Mouse (Mus musculus): Measurements from ENCODE around the gene Hhat. TPM values are rescaled to one million over a fixed set of nuclear protein-coding genes. Genes with fewer than 3 reads are reported as not detected.

Hhat gene
- total and polyA plus RNA-seq, 2 experiments from 2014 or later, result 4.0 to 13.2 TPM

DNA sequence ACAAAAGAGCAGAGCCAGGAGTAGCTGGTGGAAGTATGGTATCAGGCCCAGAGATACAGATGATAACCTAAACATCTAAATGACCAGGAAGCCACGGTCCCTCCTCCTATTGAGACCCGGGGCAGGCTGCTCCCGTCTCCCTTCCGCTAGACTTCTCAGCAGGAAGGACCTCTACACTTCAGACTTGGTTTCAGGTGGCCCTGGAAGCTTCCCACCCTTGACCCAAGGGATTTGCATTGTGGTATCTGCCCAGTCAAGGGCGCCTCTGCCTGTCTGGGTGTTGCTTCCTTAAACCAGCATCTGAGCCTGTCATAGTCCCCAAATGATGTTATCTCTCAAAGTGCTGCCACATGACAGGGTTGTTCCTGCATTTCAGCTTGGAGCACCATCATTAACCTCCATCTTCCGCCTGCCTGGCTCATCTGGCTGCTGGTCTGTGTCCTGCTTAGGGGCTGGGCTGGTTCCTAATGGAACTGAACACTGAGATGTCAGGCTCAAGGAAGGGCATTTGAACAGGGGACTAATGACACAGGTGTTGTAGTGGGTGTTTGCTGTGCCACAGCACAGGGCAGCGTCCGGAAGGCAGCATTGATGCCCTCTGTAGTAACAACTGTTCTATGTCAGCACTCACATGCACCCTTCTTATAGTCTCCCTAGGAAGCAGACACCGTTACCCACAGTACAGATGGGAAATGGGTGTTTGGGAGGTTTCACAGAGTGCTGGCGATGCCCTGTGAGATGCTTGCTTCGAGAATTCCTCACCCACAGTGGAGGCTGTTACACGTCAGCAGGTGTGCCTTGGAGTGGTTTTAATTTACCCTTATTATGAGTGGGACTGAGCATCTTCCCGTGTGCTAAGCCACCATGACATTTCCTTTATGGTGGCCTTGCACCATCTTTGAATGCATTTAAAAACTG is 280.9 kb downstream of the Hhat start:
- Histone ChIP-seq H3K9ac (replicated peaks; ENCODE audit: low read depth, low read length) (no peak overlapping the region), H3K27ac (ENCODE audit: low read depth) (no peak overlapping the region), H3K36me3 (replicated peaks; ENCODE audit: control insufficient read depth, insufficient read depth, low read length) (no peaks in the 10 kb centered on the region), H3K9me3 (replicated peaks; ENCODE audit: control insufficient read depth, low read length) (no peaks in the 10 kb centered on the region), H3K27me3 (ENCODE audit: control insufficient read depth, insufficient read depth, low read length) (no peaks in the 10 kb centered on the region), H3K4me2 (ENCODE audit: low read depth, low read length) (no peak overlapping the region), H3K4me1 (ENCODE audit: control insufficient read depth, insufficient read depth) (no peaks in the 10 kb centered on the region), H3K4me3 (ENCODE audit: low read depth, low read length) (no peak overlapping the region)
- DNase-seq (ENCODE audit: low spot score), result no peak
- no peak for ATAC-seq (ENCODE audit: insufficient read depth, low read depth)
- TF ChIP-seq EP300 (IDR thresholded peaks at IDR 0.05; ENCODE audit: low read depth) (no peak), CTCF (IDR thresholded peaks at IDR 0.05; ENCODE audit: low read depth) (no peak)
- 63% methylated on average over 13 of the region's 13 CpGs for WGBS

DNA sequence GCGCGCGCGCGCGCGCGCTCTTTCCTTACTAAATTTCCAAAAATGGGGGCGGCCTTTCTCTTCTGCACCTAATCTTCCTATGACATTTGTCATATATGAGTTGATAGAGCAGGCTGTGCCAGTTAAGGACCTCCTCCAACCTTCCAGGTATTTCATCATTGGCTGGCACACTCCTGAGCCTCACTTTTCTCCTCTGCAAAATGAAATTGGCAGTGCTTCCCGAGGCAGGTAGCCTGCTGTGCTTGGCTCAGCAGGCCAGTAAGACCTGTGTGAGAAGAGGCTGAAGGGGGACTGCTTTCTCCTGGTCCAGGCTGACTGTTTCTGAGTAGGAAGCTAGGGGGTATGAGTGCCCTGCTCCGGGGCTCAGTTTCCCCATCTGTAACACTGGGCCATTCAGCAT is 283.5 kb downstream of the Hhat start:
- no peak overlapping the region for H3K4me2 ChIP-seq (ENCODE audit: low read depth, low read length)
- H3K36me3 ChIP-seq (replicated peaks; ENCODE audit: control insufficient read depth, insufficient read depth, low read length), result no peaks in the 10 kb centered on the region
- no peaks in the 10 kb centered on the region for H3K4me1 ChIP-seq (ENCODE audit: control insufficient read depth, insufficient read depth)
- DNase-seq (ENCODE audit: low spot score), result no peak
- TF ChIP-seq CTCF (IDR thresholded peaks at IDR 0.05; ENCODE audit: low read depth), result no peak
- 93% methylated on average over 11 of the region's 11 CpGs for WGBS
- H3K4me3 ChIP-seq (ENCODE audit: low read depth, low read length), result no peak overlapping the region
- H3K9ac ChIP-seq (replicated peaks; ENCODE audit: low read depth, low read length), result no peak overlapping the region
- ATAC-seq (ENCODE audit: insufficient read depth, low read depth), result no peak
- no peaks in the 10 kb centered on the region for H3K9me3 ChIP-seq (replicated peaks; ENCODE audit: control insufficient read depth, low read length)
- H3K27me3 ChIP-seq (ENCODE audit: control insufficient read depth, insufficient read depth, low read length), result no peaks in the 10 kb centered on the region
- no peak overlapping the region for H3K27ac ChIP-seq (ENCODE audit: low read depth)

DNA sequence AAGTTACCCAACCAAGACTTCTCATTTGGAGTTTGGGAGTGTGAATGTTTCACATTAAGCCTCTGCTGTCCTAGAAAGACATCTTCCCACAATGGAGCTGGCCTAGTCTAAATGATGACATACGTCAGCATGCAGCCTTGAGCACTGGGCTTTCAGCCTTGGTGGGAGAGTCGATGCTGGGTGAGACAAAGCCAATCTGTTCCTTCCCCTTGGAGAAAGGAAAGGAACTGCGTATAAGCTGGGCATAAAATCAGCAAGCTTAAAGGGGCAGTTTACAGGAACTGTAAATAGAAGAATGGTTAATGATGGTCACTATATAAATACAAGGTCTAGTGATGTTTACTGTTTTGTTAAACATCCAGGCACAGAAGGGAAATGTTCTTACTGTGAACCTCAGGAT is 286.0 kb downstream of the Hhat start:
- ATAC-seq (ENCODE audit: insufficient read depth, low read depth) (no peak), DNase-seq (ENCODE audit: low spot score) (no peak)
- Histone ChIP-seq H3K9me3 (replicated peaks; ENCODE audit: control insufficient read depth, low read length) (no peaks in the 10 kb centered on the region), H3K4me3 (ENCODE audit: low read depth, low read length) (no peak overlapping the region), H3K27me3 (ENCODE audit: control insufficient read depth, insufficient read depth, low read length) (no peaks in the 10 kb centered on the region), H3K9ac (replicated peaks; ENCODE audit: low read depth, low read length) (no peak overlapping the region), H3K4me2 (ENCODE audit: low read depth, low read length) (no peak overlapping the region), H3K36me3 (replicated peaks; ENCODE audit: control insufficient read depth, insufficient read depth, low read length) (no peaks in the 10 kb centered on the region), H3K4me1 (ENCODE audit: control insufficient read depth, insufficient read depth) (no peaks in the 10 kb centered on the region), H3K27ac (ENCODE audit: low read depth) (no peak overlapping the region)
- WGBS, result 53% methylated on average over 3 of the region's 3 CpGs
- no peak for TF ChIP-seq EP300 (IDR thresholded peaks at IDR 0.05; ENCODE audit: low read depth)
- TF ChIP-seq CTCF (IDR thresholded peaks at IDR 0.05; ENCODE audit: low read depth), result no peak

DNA sequence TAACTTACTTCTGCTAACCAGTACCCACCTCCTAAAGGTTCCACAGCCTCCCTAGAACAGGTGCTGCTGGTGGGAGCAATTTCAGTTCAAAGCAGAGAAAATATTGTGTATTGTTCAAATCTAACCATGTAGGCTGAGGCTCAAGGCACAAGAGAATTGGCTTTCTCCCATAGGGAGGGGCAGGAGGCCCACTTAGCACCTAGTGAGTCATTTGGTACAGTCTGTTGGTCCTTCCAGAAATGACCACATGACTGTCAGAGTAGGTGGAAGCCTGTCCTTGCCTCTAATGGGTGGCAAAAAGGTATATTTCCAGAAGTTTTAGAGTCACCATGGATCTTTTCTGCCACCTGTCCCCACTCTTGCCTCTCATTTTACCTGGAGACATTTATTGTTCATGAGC is 289.6 kb downstream of the Hhat start:
- no peak overlapping the region for H3K4me3 ChIP-seq (ENCODE audit: low read depth, low read length)
- DNase-seq (ENCODE audit: low spot score) (no peak), ATAC-seq (ENCODE audit: insufficient read depth, low read depth) (no peak)
- H3K4me1 ChIP-seq (ENCODE audit: control insufficient read depth, insufficient read depth), result no peaks in the 10 kb centered on the region
- H3K27ac ChIP-seq (ENCODE audit: low read depth), result no peak overlapping the region
- no peak overlapping the region for H3K9ac ChIP-seq (replicated peaks; ENCODE audit: low read depth, low read length)
- H3K9me3 ChIP-seq (replicated peaks; ENCODE audit: control insufficient read depth, low read length), result no peaks in the 10 kb centered on the region
- H3K4me2 ChIP-seq (ENCODE audit: low read depth, low read length), result no peak overlapping the region
- TF ChIP-seq EP300 (IDR thresholded peaks at IDR 0.05; ENCODE audit: low read depth) (no peak), CTCF (IDR thresholded peaks at IDR 0.05; ENCODE audit: low read depth) (no peak)
- no peaks in the 10 kb centered on the region for H3K36me3 ChIP-seq (replicated peaks; ENCODE audit: control insufficient read depth, insufficient read depth, low read length)
- H3K27me3 ChIP-seq (ENCODE audit: control insufficient read depth, insufficient read depth, low read length), result no peaks in the 10 kb centered on the region

DNA sequence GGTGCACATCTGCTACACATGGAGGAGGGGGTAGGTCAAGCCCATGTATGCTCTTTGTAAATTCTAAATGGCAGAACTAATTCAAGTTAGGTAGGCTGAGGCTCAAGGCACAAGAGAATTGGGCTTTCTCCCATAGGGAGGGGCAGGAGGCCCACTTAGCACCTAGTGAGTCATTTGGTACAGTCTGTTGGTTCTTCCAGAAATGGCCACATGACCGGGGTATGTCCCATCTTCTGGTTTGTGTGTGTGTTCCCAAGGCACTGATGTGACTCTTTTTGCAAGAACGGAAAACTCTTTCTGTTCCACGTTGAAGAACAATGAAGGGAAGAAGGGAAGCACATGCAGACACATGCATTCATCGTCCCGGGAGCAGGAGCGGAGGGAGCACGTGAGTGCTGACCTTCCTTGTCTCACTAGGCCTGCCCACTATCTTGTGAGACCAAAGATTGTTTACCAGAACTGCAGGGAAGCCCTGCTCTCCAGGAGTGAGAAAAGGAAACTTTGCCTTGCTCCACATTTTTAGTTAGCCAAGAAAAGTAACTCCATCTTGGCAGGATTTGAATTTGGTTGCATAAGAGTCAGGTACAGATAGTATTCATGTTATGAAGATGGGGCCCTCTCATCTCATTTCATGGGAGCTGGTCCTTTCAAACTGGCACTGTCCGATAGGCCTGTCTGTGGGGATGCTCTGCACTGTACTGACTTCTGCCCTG is 290.8 kb downstream of the Hhat start:
- H3K4me2 ChIP-seq (ENCODE audit: low read depth, low read length), result no peak overlapping the region
- ATAC-seq (ENCODE audit: insufficient read depth, low read depth) (no peak), DNase-seq (ENCODE audit: low spot score) (no peak)
- TF ChIP-seq CTCF (IDR thresholded peaks at IDR 0.05; ENCODE audit: low read depth), result no peak
- TF ChIP-seq EP300 (IDR thresholded peaks at IDR 0.05; ENCODE audit: low read depth), result no peak
- WGBS, result 68% methylated on average over 8 of the region's 8 CpGs
- no peaks in the 10 kb centered on the region for H3K4me1 ChIP-seq (ENCODE audit: control insufficient read depth, insufficient read depth)
- H3K9me3 ChIP-seq (replicated peaks; ENCODE audit: control insufficient read depth, low read length), result no peaks in the 10 kb centered on the region
- H3K27ac ChIP-seq (ENCODE audit: low read depth), result no peak overlapping the region
- no peaks in the 10 kb centered on the region for H3K27me3 ChIP-seq (ENCODE audit: control insufficient read depth, insufficient read depth, low read length)
- H3K9ac ChIP-seq (replicated peaks; ENCODE audit: low read depth, low read length), result no peak overlapping the region
- no peak overlapping the region for H3K4me3 ChIP-seq (ENCODE audit: low read depth, low read length)
- H3K36me3 ChIP-seq (replicated peaks; ENCODE audit: control insufficient read depth, insufficient read depth, low read length), result no peaks in the 10 kb centered on the region

Data from heart, postnatal 0 days (tissue).